Mouse (Mus musculus) telencephalon, adult 2 months (tissue): Measurements from ENCODE around the gene Tnfrsf25.

ENCODE experiments used
- DNase-seq: peaks from one replicate; pipeline ENCODE4 v3.0.0-alpha.2; 2011; ENCODE audit warnings: low read depth, low spot score

Gene Tnfrsf25

DNA sequence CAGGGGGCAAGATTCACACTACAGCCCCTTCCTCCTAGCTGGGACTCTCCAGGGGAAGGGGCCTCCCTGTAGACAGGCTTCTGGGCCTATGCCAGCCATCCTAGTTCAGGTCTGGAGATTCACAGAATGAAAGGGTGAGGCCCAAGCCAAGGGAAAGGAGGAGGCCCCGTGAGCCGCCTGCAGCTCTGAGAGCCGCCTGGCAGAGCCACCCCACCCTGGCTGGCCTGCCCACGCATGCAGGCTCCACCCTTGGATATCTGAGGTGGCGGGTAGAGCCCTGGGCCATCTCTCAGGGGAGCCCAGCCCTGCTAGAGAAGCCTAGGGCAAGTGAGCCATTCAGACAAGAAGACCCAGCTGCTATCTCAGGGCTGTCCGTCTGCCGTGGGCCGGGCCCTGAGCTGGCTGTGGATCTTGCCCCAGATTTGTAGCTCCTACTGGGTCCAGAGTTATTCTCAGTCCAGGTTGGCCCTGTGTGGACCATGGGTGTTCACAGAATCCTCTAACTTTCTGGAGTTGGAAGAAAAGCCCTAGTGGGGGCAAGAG is 22.9 kb upstream of the Tnfrsf25 start:
- no peak for DNase-seq

GRCm38 (mm10) chr4:152094233-152094632 is 21.5 kb upstream of the Tnfrsf25 start:
- no peak for DNase-seq

GRCm38 (mm10) chr4:152095937-152096910 is 19.5 kb upstream of the Tnfrsf25 start:
- DNase-seq = no peak

DNA sequence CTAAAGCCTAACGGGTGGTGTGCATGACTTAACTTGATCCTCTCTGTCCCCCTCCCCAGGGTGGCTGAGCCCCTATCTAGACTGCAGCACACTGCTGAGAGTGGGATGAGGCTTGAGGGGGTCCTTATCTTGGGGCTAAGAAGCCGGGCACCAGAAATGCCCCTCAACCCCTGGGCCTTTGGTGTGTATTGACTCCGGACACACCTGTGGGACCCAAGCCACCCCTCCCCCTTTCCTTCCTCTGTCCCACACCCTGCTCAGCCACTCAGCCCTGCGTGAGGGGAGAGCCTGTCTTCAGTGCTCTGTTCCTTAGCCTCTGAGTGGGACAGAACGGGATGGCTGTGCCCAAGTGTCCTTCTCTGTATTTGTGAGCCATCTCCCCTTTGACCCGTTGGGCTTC is 18.8 kb upstream of the Tnfrsf25 start:
- DNase-seq = no peak

- DNase-seq = no peak
These were observed 17.6 kb upstream of the Tnfrsf25 start for GRCm38 (mm10) chr4:152097911-152098799.

GRCm38 (mm10) chr4:152100541-152100940 is 15.2 kb upstream of the Tnfrsf25 start:
- DNase-seq = peak; percentile 94

DNA sequence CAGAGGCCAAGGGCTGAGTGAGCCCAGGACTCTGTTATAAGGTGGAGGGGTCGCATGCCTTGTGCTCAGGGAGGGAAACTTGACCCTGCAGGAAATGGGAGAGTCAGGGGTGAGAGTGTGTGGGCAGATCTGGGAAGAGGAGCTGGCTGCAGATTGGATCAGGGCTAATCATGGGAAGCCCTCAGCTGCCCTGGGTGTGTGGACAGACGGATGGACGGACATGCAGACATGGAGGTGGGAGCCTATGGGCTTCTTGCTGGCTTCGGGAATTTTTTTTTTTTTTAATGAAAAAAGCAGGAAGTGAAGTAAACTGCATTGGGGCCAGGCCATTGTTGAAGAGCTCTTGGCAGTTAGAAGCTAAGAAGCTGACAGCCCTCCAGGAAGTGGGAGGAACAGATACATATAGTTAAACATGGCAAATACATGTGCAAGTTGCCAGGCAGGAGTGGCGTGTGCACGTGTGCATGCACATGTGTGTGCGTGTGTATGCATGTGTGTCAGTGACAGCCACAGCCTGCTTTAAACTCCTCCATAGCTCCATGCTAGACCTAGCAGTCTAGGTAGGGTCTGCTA is 14.6 kb upstream of the Tnfrsf25 start:
- DNase-seq = no peak

DNA sequence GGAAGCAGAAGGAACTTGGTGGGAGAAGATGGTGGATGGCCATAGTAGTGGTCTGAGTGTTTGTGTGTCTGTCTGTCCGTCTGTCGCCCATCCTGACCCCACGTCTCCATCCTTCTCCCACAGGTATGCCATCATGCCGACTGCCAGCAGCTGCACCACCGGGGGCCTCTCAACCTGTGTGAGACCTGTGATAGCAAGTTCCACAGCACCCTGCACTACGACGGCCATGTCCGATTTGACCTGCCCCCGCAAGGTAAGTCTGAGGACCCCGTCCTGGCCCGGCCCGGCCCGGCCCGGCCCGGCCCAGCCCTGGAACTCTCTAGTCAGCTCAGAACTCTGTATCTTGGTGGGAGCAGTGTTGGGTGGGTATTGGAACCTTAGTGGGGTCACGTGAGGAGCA is 13.8 kb upstream of the Tnfrsf25 start:
- DNase-seq = no peak

DNA sequence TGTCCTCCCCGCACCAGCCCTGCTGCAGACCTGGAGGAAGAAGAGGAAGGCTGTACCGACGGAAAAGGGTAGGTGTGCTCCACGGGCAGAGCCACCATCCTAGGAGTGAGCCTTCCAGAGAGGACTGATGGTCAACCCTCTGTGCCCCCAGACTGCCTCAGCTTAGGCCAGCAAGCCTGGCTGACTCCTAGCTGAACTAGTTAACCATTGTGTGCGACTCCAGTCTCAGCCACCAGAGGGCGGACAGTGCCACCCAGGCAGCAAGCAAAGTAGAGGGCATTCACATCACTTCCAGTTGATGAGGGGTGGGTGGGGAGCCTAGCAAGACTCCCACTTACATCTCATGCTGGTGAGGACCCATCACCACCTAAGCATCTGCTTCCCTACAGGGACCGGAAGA is 12.7 kb upstream of the Tnfrsf25 start:
- no peak for DNase-seq

DNA sequence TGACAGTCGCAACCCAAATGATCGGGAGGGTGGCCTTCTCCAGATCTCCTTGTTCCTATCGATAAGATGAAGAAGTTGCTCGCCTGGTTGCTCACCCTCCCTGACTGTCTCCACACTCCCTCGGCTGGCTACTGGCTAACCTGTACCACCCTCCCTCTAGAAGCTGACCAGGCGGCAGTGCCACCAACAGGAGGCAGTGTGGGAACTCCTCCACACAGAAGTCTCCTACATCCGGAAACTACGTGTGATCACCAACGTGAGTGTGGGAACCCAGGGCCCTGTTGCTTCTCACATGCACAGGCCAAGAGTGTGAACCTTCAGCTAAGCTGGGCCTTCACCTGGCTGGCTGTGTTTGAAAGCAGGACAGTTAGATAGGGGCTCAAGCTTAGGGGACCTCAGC is 9.0 kb upstream of the Tnfrsf25 start:
- DNase-seq = no peak

- no peak for DNase-seq
These were observed 8.2 kb upstream of the Tnfrsf25 start for GRCm38 (mm10) chr4:152107493-152107892.

DNA sequence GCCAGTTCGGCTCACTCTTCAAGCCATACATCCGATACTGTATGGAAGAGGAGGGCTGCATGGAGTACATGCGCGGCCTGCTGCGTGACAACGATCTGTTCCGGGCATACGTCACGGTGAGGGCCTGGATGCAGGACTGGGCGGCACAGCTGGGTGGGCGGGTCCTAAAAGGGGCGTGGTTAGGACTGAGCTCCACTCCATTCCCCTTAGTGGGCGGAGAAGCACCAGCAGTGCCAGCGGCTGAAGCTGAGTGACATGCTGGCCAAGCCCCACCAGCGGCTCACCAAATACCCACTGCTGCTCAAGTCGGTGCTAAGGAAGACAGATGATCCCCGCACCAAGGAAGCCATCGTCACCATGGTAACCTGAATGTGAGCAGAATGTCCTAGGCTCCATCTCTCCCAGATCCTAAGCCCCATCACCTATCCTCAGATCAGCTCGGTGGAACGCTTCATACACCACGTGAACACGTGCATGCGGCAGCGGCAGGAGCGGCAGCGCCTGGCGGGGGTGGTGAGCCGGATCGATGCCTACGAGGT is 7.7 kb upstream of the Tnfrsf25 start:
- no peak for DNase-seq

DNA sequence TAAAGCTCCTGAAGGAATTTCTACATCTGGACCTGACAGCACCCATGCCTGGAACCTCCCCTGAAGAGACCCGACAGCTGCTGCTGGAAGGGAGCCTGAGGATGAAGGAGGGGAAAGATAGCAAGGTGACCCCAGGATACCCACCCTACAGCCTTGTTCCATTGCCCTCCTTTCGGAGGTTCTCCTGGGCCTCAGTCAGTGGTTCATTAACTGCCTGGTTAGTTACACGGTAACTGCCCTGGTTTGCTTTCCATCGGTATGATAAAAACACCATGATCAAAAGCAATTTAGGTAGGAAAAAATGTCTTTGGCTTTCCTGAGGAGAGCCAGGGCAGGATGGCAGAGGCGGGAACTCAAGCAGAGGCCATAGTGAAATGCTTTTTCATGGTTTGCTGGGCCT is 7.1 kb upstream of the Tnfrsf25 start:
- DNase-seq = no peak

- DNase-seq = no peak
These were observed 6.2 kb upstream of the Tnfrsf25 start for GRCm38 (mm10) chr4:152109509-152109908.

- no peak for DNase-seq
These were observed 5.0 kb upstream of the Tnfrsf25 start for GRCm38 (mm10) chr4:152110689-152111088.

- no peak for DNase-seq
These were observed 3.4 kb upstream of the Tnfrsf25 start for GRCm38 (mm10) chr4:152112329-152112728.

- DNase-seq = no peak
These were observed 1.7 kb upstream of the Tnfrsf25 start for GRCm38 (mm10) chr4:152114080-152114479.

DNA sequence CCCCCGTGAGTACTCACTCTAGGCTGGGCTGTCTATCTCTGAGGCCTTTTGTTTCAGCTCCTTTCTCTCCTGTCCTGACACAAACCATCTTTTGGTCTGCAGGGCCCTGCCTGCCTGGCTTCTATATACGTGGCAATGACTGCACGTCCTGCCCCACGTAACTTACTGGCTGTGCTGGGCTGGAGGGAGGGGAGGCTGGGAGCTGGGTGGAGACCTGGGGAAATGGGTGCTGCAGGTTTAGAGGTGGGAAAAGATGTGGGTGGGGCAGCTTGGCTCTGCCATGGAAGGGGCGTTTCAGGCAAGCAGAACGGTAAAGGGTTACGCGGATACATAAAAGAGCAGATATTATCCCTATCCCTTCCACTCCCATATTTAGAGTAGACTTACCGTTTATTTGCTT is 1.8 kb downstream of the Tnfrsf25 start:
- DNase-seq = no peak

- DNase-seq = no peak
These were observed 3.9 kb downstream of the Tnfrsf25 start for GRCm38 (mm10) chr4:152119396-152120292.
